Mouse (Mus musculus): ENCODE measurements around the gene E030018B13Rik. TPM values are rescaled to one million over a fixed set of nuclear protein-coding genes. Genes with fewer than 3 reads are reported as not detected.

The E030018B13Rik gene
- polyA plus RNA-seq, 1 experiment from 2014 or later = 0.30 TPM

DNA sequence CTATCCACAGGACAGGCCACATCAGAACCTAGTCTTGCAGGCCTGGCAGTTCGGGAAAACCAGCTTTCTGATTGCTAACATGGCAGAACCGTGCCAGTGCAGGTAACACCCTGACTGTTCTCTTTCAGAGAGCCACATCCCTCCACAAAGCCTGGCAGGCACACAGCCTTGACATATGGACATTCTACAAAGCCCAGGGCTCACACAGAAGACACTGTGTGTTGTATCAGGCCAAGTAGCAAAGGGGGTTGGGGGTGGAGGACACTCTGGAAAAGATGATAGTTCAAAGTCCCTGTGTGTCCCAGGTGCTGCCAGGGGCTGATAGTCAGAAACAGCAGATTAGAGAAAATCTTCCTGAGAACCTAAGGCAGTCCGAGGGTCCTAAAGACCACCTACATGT is 9.8 kb downstream of the E030018B13Rik start:
- H3K9me3 ChIP-seq (ENCODE audit: control insufficient read depth, low read length) = no peaks in the 10 kb centered on the region
- WGBS = 73% methylated on average over 3 of the region's 3 CpGs
- H3K4me3 ChIP-seq (ENCODE audit: low read depth, low read length) = no peak overlapping the region
- H3K36me3 ChIP-seq (ENCODE audit: control insufficient read depth, insufficient read depth, low read length) = no peaks in the 10 kb centered on the region
- no peaks in the 10 kb centered on the region for H3K27me3 ChIP-seq (replicated peaks; ENCODE audit: control insufficient read depth, insufficient read depth, low read length)
- no peak for DNase-seq (ENCODE audit: low spot score)
- H3K27ac ChIP-seq (ENCODE audit: low read depth) = 0 out of 2 replicates have a peak overlapping the region, but pooled peaks have one; percentile 4
- no peak overlapping the region for H3K9ac ChIP-seq (ENCODE audit: low read length)
- H3K4me1 ChIP-seq (replicated peaks; ENCODE audit: control insufficient read depth, insufficient read depth, low read length) = peaks cover 25% of the 10 kb centered on the region
- ATAC-seq (replicated peaks; ENCODE audit: low FRiP score, low TSS enrichment, low read depth) = no peak
- no peak overlapping the region for H3K4me2 ChIP-seq (ENCODE audit: low read length)

DNA sequence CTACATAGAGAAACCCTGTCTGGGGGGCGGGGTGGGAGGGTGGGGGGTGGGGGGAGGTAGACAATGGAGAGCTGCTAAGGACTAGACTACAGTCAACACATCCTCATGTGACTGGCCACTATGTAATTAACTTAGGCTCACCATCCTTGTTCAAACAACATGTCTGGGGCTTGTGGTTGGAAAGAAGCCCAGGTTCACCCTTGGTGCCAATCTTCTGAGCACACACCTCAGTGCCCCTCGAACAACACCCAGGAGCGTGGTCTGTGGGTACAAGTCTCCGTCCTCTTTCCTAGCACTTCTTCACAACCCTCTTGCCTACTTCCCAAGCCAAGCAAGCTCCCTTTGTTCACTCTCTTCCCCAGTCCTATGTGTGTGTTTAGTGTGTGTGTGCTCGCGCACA is 10.5 kb downstream of the E030018B13Rik start:
- Histone ChIP-seq H3K4me1 (replicated peaks; ENCODE audit: control insufficient read depth, insufficient read depth, low read length) (peaks cover 25% of the 10 kb centered on the region), H3K4me3 (ENCODE audit: low read depth, low read length) (no peak overlapping the region), H3K27me3 (replicated peaks; ENCODE audit: control insufficient read depth, insufficient read depth, low read length) (no peaks in the 10 kb centered on the region), H3K9ac (ENCODE audit: low read length) (no peak overlapping the region), H3K4me2 (ENCODE audit: low read length) (no peak overlapping the region), H3K36me3 (ENCODE audit: control insufficient read depth, insufficient read depth, low read length) (no peaks in the 10 kb centered on the region), H3K9me3 (ENCODE audit: control insufficient read depth, low read length) (no peaks in the 10 kb centered on the region), H3K27ac (ENCODE audit: low read depth) (no peak overlapping the region)
- no peak for DNase-seq (ENCODE audit: low spot score)
- WGBS = 92% methylated on average over 6 of the region's 6 CpGs
- ATAC-seq (replicated peaks; ENCODE audit: low FRiP score, low TSS enrichment, low read depth) = no peak

DNA sequence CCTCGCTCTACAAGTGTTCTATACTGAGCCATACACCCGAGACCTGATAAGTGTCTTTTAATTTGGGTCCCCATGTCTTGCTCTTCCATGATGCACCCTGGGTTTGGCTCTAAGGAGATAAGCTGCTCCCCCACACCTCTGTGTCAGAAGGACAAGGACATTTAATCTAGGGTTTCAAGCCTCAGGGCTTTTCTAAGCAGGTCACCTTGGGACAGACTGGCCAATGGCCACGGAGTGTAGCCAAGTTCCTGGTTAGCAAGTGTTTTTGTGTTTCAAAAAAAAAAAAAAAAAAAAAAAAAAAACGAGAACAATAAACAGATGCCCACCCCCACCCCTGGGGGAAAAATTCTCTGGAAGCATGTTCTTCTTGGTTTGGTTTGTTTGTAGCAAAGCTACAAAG is 12.4 kb downstream of the E030018B13Rik start:
- no peak overlapping the region for H3K4me2 ChIP-seq (ENCODE audit: low read length)
- no peak overlapping the region for H3K27ac ChIP-seq (ENCODE audit: low read depth)
- DNase-seq (ENCODE audit: low spot score) (no peak), ATAC-seq (replicated peaks; ENCODE audit: low FRiP score, low TSS enrichment, low read depth) (no peak)
- H3K4me1 ChIP-seq (replicated peaks; ENCODE audit: control insufficient read depth, insufficient read depth, low read length) = peaks cover 24% of the 10 kb centered on the region
- H3K4me3 ChIP-seq (ENCODE audit: low read depth, low read length) = no peak overlapping the region
- no peak overlapping the region for H3K9ac ChIP-seq (ENCODE audit: low read length)
- no peaks in the 10 kb centered on the region for H3K27me3 ChIP-seq (replicated peaks; ENCODE audit: control insufficient read depth, insufficient read depth, low read length)
- no peaks in the 10 kb centered on the region for H3K9me3 ChIP-seq (ENCODE audit: control insufficient read depth, low read length)
- H3K36me3 ChIP-seq (ENCODE audit: control insufficient read depth, insufficient read depth, low read length) = no peaks in the 10 kb centered on the region
- 87% methylated on average over 4 of the region's 4 CpGs for WGBS

DNA sequence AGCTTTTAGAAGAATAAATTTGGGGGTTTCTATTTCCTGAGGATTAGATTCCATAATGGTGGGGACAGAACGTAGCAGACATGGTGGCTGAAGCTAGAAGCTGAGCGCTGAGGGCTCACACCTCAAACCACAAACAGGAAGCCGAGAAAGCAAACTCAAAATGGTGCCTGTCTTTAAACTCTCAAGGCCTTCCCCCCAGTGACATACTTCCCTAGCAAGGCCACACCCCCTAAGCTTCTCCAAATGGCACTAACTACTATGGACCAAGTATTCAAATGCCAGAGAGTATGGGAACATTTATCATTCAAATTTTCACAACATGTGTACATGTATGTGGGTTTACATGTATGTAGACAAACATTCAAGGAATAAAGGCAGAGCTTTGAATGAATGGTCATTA is 13.5 kb downstream of the E030018B13Rik start:
- Histone ChIP-seq H3K9ac (ENCODE audit: low read length) (no peak overlapping the region), H3K9me3 (ENCODE audit: control insufficient read depth, low read length) (no peaks in the 10 kb centered on the region), H3K27ac (ENCODE audit: low read depth) (no peak overlapping the region), H3K27me3 (replicated peaks; ENCODE audit: control insufficient read depth, insufficient read depth, low read length) (no peaks in the 10 kb centered on the region), H3K4me2 (ENCODE audit: low read length) (no peak overlapping the region), H3K4me1 (replicated peaks; ENCODE audit: control insufficient read depth, insufficient read depth, low read length) (peaks cover 13% of the 10 kb centered on the region), H3K36me3 (ENCODE audit: control insufficient read depth, insufficient read depth, low read length) (no peaks in the 10 kb centered on the region), H3K4me3 (ENCODE audit: low read depth, low read length) (no peak overlapping the region)
- ATAC-seq (replicated peaks; ENCODE audit: low FRiP score, low TSS enrichment, low read depth) (no peak), DNase-seq (ENCODE audit: low spot score) (no peak)
- 93% methylated on average over 3 of the region's 3 CpGs for WGBS

DNA sequence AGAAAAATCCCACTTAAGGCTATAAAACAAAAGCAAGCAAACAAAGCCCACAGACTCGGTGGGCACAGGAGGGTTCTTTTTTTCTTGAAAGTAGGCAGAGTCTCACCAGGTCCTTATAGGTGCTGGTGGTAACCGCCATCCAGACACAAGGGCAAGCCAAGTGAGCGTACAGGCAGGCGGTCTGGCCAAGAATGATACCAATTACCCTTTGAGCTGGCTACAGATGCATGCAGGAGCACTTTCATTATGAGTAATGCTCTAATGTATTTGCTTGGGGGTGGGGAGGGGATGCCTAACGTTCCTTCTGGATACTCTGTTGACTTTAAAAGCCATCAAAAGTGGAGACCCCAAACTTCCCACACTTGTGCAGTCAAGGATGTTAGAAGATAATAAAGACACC is 14.1 kb downstream of the E030018B13Rik start:
- Histone ChIP-seq H3K4me2 (ENCODE audit: low read length) (no peak overlapping the region), H3K27me3 (replicated peaks; ENCODE audit: control insufficient read depth, insufficient read depth, low read length) (no peaks in the 10 kb centered on the region), H3K4me1 (replicated peaks; ENCODE audit: control insufficient read depth, insufficient read depth, low read length) (peaks cover 7% of the 10 kb centered on the region), H3K9ac (ENCODE audit: low read length) (no peak overlapping the region), H3K9me3 (ENCODE audit: control insufficient read depth, low read length) (no peaks in the 10 kb centered on the region), H3K36me3 (ENCODE audit: control insufficient read depth, insufficient read depth, low read length) (no peaks in the 10 kb centered on the region), H3K27ac (ENCODE audit: low read depth) (no peak overlapping the region), H3K4me3 (ENCODE audit: low read depth, low read length) (no peak overlapping the region)
- ATAC-seq (replicated peaks; ENCODE audit: low FRiP score, low TSS enrichment, low read depth) (no peak), DNase-seq (ENCODE audit: low spot score) (no peak)
- 89% methylated on average over 5 of the region's 5 CpGs for WGBS

DNA sequence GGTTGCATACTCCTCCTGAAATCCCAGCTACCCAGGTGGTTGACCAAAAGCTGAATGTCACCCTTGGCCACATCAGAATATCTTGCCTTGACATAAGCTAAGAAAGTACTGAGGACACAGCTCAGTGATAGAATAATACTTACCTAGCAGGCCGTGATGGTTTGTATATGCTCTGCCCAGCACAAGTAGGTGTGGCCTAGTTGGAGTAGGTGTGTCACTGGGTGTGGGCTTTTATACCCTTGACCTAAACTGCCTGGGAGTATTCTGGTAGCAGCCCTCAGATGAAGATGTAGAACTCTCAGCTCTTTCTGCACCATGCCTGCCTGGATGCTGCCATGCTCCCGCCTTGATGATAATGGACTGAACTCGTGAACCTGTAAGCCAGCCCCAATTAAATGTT is 15.8 kb downstream of the E030018B13Rik start:
- Histone ChIP-seq H3K36me3 (ENCODE audit: control insufficient read depth, insufficient read depth, low read length) (no peaks in the 10 kb centered on the region), H3K4me2 (ENCODE audit: low read length) (no peak overlapping the region), H3K27me3 (replicated peaks; ENCODE audit: control insufficient read depth, insufficient read depth, low read length) (no peaks in the 10 kb centered on the region), H3K9ac (ENCODE audit: low read length) (no peak overlapping the region), H3K4me1 (replicated peaks; ENCODE audit: control insufficient read depth, insufficient read depth, low read length) (no peaks in the 10 kb centered on the region), H3K27ac (ENCODE audit: low read depth) (no peak overlapping the region), H3K9me3 (ENCODE audit: control insufficient read depth, low read length) (no peaks in the 10 kb centered on the region), H3K4me3 (ENCODE audit: low read depth, low read length) (no peak overlapping the region)
- no peak for DNase-seq (ENCODE audit: low spot score)
- ATAC-seq (replicated peaks; ENCODE audit: low FRiP score, low TSS enrichment, low read depth) = no peak
- WGBS = 88% methylated on average over 3 of the region's 3 CpGs

DNA sequence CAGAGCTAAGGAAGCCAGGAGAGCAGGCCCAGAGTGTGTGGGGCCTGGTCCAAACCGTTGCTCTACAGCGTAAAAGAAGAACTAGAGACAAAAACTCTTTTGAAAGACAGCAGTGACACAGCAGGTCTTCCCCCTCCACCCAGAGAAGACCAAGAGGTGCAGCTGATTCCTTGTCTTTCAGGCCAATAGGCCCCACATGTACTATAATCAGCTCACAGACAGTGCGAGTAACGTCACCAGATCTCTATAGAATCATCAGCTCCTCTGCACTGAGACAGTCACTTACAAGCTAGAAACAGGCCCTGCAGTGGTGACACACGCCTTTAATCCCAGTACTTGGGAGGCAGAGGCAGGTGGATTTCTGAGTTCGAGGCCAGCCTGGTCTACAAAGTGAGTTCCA is 17.2 kb downstream of the E030018B13Rik start:
- Histone ChIP-seq H3K36me3 (ENCODE audit: control insufficient read depth, insufficient read depth, low read length) (no peaks in the 10 kb centered on the region), H3K27ac (ENCODE audit: low read depth) (no peak overlapping the region), H3K4me3 (ENCODE audit: low read depth, low read length) (no peak overlapping the region), H3K9ac (ENCODE audit: low read length) (no peak overlapping the region), H3K4me2 (ENCODE audit: low read length) (no peak overlapping the region), H3K27me3 (replicated peaks; ENCODE audit: control insufficient read depth, insufficient read depth, low read length) (no peaks in the 10 kb centered on the region), H3K4me1 (replicated peaks; ENCODE audit: control insufficient read depth, insufficient read depth, low read length) (no peaks in the 10 kb centered on the region), H3K9me3 (ENCODE audit: control insufficient read depth, low read length) (no peaks in the 10 kb centered on the region)
- 87% methylated on average over 6 of the region's 6 CpGs for WGBS
- DNase-seq (ENCODE audit: low spot score) (no peak), ATAC-seq (replicated peaks; ENCODE audit: low FRiP score, low TSS enrichment, low read depth) (no peak)

DNA sequence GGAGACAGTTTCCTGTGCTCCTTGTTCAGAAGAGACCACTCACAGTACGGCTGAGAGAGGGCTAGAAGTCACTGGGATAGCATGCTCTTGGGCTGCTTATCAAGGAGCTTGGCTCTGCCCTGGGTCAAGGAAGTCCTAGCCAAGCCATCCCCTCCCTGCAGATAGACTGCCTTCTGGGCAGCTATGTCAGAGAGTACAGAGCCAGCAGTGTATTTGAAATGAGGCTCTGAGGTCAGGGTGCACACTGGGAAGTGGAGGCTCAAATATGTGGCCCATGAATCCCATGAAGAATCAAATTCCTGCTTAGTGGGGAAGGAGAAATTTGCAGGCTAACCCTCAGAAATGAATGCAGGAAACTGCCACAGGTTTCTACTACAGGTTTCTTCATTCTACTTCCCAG is 17.9 kb downstream of the E030018B13Rik start:
- ATAC-seq (replicated peaks; ENCODE audit: low FRiP score, low TSS enrichment, low read depth) = no peak
- no peaks in the 10 kb centered on the region for H3K9me3 ChIP-seq (ENCODE audit: control insufficient read depth, low read length)
- 53% methylated on average over 1 of the region's 1 CpGs for WGBS

DNA sequence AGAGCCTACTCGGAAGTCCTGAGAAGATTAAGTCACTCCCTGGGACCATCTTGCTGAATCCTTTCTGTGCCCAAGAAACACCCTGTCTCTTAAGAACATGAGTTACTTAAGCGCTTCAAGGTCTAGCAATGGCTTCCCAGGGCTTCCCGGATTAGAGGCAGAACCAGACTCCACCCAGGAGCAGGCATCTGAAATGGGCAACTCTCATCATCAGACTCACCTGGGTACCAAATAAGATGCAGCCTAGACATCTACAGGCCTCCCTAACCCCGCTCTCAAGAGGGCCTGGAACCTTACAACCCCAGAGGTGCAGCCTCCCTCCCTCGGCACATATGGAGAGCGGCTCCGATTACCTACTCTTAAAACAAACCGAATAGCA is 19.1 kb downstream of the E030018B13Rik start:
- 24% methylated on average over 8 of the region's 8 CpGs for WGBS
- ATAC-seq (replicated peaks; ENCODE audit: low FRiP score, low TSS enrichment, low read depth) (no peak), DNase-seq (ENCODE audit: low spot score) (no peak)
- Histone ChIP-seq H3K27me3 (replicated peaks; ENCODE audit: control insufficient read depth, insufficient read depth, low read length) (no peaks in the 10 kb centered on the region), H3K4me3 (ENCODE audit: low read depth, low read length) (peak overlapping the region; percentile 70), H3K4me1 (replicated peaks; ENCODE audit: control insufficient read depth, insufficient read depth, low read length) (0 out of 2 replicates have a peak, but pooled peaks cover 4% of the 10 kb centered on the region), H3K36me3 (ENCODE audit: control insufficient read depth, insufficient read depth, low read length) (no peaks in the 10 kb centered on the region), H3K9ac (ENCODE audit: low read length) (no peak overlapping the region), H3K4me2 (ENCODE audit: low read length) (peak overlapping the region; percentile 87), H3K27ac (ENCODE audit: low read depth) (no peak overlapping the region), H3K9me3 (ENCODE audit: control insufficient read depth, low read length) (no peaks in the 10 kb centered on the region)

More for the DNA sequence above, 17.9 kb downstream of the E030018B13Rik start:
- H3K36me3 ChIP-seq (ENCODE audit: control insufficient read depth, insufficient read depth, low read length) = no peaks in the 10 kb centered on the region
- H3K27me3 ChIP-seq (replicated peaks; ENCODE audit: control insufficient read depth, insufficient read depth, low read length) = no peaks in the 10 kb centered on the region
- no peaks in the 10 kb centered on the region for H3K4me1 ChIP-seq (replicated peaks; ENCODE audit: control insufficient read depth, insufficient read depth, low read length)
- no peak overlapping the region for H3K9ac ChIP-seq (ENCODE audit: low read length)
- no peak overlapping the region for H3K4me2 ChIP-seq (ENCODE audit: low read length)
- DNase-seq (ENCODE audit: low spot score) = no peak
- H3K27ac ChIP-seq (ENCODE audit: low read depth) = no peak overlapping the region
- H3K4me3 ChIP-seq (ENCODE audit: low read depth, low read length) = no peak overlapping the region
